Mouse (Mus musculus): ENCODE results near the gene Fras1. TPM values are rescaled to one million over a fixed set of nuclear protein-coding genes. Genes with fewer than 3 reads are reported as not detected.

Gene Fras1
- polyA plus RNA-seq, 1 experiment from 2014 or later, result 71.3 TPM

GRCm38 (mm10) chr5:96620618-96621017 is 246.9 kb downstream of the Fras1 start:
- ATAC-seq (ENCODE audit: low FRiP score, low TSS enrichment), result no peak
- H3K9ac ChIP-seq (ENCODE audit: low read depth, low read length), result no peak overlapping the region
- no peak overlapping the region for H3K4me2 ChIP-seq (replicated peaks; ENCODE audit: low read depth, low read length)
- WGBS, result 93% methylated on average over 5 of the region's 5 CpGs
- no peak overlapping the region for H3K27ac ChIP-seq (ENCODE audit: low read depth, low read length)
- no peak overlapping the region for H3K4me3 ChIP-seq (ENCODE audit: low read length)
- no peaks in the 10 kb centered on the region for H3K9me3 ChIP-seq (ENCODE audit: control insufficient read depth, low read length)
- no peaks in the 10 kb centered on the region for H3K27me3 ChIP-seq (ENCODE audit: control insufficient read depth, insufficient read depth, low read length)
- H3K4me1 ChIP-seq (ENCODE audit: control insufficient read depth, insufficient read depth, low read length), result no peaks in the 10 kb centered on the region
- H3K36me3 ChIP-seq (ENCODE audit: control insufficient read depth, insufficient read depth, low read length), result peaks cover 3% of the 10 kb centered on the region; the same call in 1 of the 2 replicates

DNA sequence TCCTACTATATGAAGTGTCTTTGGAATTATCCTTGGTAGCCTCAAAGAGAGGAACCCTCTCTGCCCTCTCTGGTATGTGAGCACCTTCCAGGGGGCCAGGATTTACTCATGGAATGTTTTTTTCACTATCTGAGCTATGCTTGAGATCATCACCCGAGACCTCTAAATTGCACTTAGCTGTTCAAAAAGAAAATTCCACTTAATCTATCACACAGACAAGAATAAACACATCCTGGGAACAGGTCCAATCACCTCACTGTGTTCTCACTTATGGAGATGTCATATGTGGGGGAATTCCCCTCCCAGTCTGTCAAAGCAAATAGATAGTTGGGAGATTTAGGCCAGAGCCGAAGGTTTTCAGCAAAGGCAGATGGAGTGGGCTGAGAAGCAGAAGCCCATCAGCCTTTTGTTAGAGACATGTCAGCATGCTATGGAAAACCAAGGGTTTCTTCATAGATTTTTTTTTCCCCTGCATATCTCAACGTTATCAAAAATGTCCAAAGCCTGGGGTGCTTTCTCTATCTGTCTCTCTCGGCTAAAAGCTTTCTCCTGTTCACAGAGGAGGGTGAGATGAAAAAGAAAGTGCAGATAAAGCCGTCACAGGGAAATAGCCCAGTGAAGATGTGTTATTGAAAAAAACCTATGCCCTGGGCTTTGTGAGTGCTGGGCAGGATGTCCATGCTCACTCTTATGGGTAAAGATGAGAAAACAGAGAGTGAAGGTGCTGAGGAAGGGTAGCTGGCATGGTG is 249.0 kb downstream of the Fras1 start:
- Histone ChIP-seq H3K9ac (ENCODE audit: low read depth, low read length) (no peak overlapping the region), H3K27ac (ENCODE audit: low read depth, low read length) (no peak overlapping the region), H3K36me3 (ENCODE audit: control insufficient read depth, insufficient read depth, low read length) (peaks cover 3% of the 10 kb centered on the region; the same call in 1 of the 2 replicates), H3K4me1 (ENCODE audit: control insufficient read depth, insufficient read depth, low read length) (no peaks in the 10 kb centered on the region), H3K4me3 (ENCODE audit: low read length) (no peak overlapping the region), H3K4me2 (replicated peaks; ENCODE audit: low read depth, low read length) (no peak overlapping the region), H3K27me3 (ENCODE audit: control insufficient read depth, insufficient read depth, low read length) (no peaks in the 10 kb centered on the region), H3K9me3 (ENCODE audit: control insufficient read depth, low read length) (no peaks in the 10 kb centered on the region)
- no peak for ATAC-seq (ENCODE audit: low FRiP score, low TSS enrichment)
- 72% methylated on average over 5 of the region's 5 CpGs for WGBS

GRCm38 (mm10) chr5:96629851-96630250 is 256.1 kb downstream of the Fras1 start:
- Histone ChIP-seq H3K27ac (ENCODE audit: low read depth, low read length) (no peak overlapping the region), H3K27me3 (ENCODE audit: control insufficient read depth, insufficient read depth, low read length) (no peaks in the 10 kb centered on the region), H3K4me3 (ENCODE audit: low read length) (no peak overlapping the region), H3K4me1 (ENCODE audit: control insufficient read depth, insufficient read depth, low read length) (no peaks in the 10 kb centered on the region), H3K9ac (ENCODE audit: low read depth, low read length) (no peak overlapping the region), H3K9me3 (ENCODE audit: control insufficient read depth, low read length) (no peaks in the 10 kb centered on the region), H3K36me3 (ENCODE audit: control insufficient read depth, insufficient read depth, low read length) (no peaks in the 10 kb centered on the region), H3K4me2 (replicated peaks; ENCODE audit: low read depth, low read length) (no peak overlapping the region)
- WGBS, result 79% methylated on average over 8 of the region's 8 CpGs
- no peak for ATAC-seq (ENCODE audit: low FRiP score, low TSS enrichment)

- Histone ChIP-seq H3K4me1 (ENCODE audit: control insufficient read depth, insufficient read depth, low read length) (no peaks in the 10 kb centered on the region), H3K4me2 (replicated peaks; ENCODE audit: low read depth, low read length) (no peak overlapping the region), H3K9me3 (ENCODE audit: control insufficient read depth, low read length) (no peaks in the 10 kb centered on the region), H3K4me3 (ENCODE audit: low read length) (no peak overlapping the region), H3K36me3 (ENCODE audit: control insufficient read depth, insufficient read depth, low read length) (peaks cover 9% of the 10 kb centered on the region), H3K27ac (ENCODE audit: low read depth, low read length) (no peak overlapping the region), H3K9ac (ENCODE audit: low read depth, low read length) (no peak overlapping the region), H3K27me3 (ENCODE audit: control insufficient read depth, insufficient read depth, low read length) (no peaks in the 10 kb centered on the region)
- WGBS, result 63% methylated on average over 17 of the region's 17 CpGs
- no peak for ATAC-seq (ENCODE audit: low FRiP score, low TSS enrichment)
Measured at GRCm38 (mm10) chr5:96635146-96635862, 261.5 kb downstream of the Fras1 start.

DNA sequence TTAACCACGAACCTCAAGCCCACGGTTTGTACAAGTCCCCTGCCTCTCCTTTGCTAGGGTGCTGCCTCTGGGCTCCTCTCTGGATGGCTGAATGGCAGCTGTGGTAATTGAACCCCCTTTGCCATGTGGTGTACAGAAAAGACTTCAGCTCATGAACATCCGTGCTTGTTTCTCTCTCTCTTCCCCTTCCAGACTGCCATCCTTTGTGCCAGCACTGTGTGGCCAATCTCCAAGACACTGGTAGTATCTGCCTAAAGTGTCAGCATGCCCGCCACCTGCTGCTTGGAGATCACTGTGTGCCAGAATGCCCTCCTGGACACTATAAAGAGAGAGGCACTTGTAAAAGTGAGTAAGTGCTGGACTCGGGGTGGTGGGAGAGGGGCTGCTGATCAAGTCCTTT is 262.1 kb downstream of the Fras1 start:
- Histone ChIP-seq H3K36me3 (ENCODE audit: control insufficient read depth, insufficient read depth, low read length) (peaks cover 9% of the 10 kb centered on the region), H3K9me3 (ENCODE audit: control insufficient read depth, low read length) (no peaks in the 10 kb centered on the region), H3K4me2 (replicated peaks; ENCODE audit: low read depth, low read length) (no peak overlapping the region), H3K27ac (ENCODE audit: low read depth, low read length) (no peak overlapping the region), H3K9ac (ENCODE audit: low read depth, low read length) (no peak overlapping the region), H3K4me3 (ENCODE audit: low read length) (no peak overlapping the region), H3K4me1 (ENCODE audit: control insufficient read depth, insufficient read depth, low read length) (no peaks in the 10 kb centered on the region), H3K27me3 (ENCODE audit: control insufficient read depth, insufficient read depth, low read length) (no peaks in the 10 kb centered on the region)
- 87% methylated on average over 5 of the region's 5 CpGs for WGBS
- ATAC-seq (ENCODE audit: low FRiP score, low TSS enrichment), result no peak

GRCm38 (mm10) chr5:96639213-96639910 is 265.6 kb downstream of the Fras1 start:
- H3K4me1 ChIP-seq (ENCODE audit: control insufficient read depth, insufficient read depth, low read length), result no peaks in the 10 kb centered on the region
- peaks cover 14% of the 10 kb centered on the region for H3K36me3 ChIP-seq (ENCODE audit: control insufficient read depth, insufficient read depth, low read length)
- no peak overlapping the region for H3K4me3 ChIP-seq (ENCODE audit: low read length)
- no peak overlapping the region for H3K9ac ChIP-seq (ENCODE audit: low read depth, low read length)
- no peaks in the 10 kb centered on the region for H3K9me3 ChIP-seq (ENCODE audit: control insufficient read depth, low read length)
- no peak overlapping the region for H3K27ac ChIP-seq (ENCODE audit: low read depth, low read length)
- 86% methylated on average over 6 of the region's 6 CpGs for whole genome bisulfite sequencing
- no peak for ATAC-seq (ENCODE audit: low FRiP score, low TSS enrichment)
- no peak overlapping the region for H3K4me2 ChIP-seq (replicated peaks; ENCODE audit: low read depth, low read length)
- H3K27me3 ChIP-seq (ENCODE audit: control insufficient read depth, insufficient read depth, low read length), result no peaks in the 10 kb centered on the region

DNA sequence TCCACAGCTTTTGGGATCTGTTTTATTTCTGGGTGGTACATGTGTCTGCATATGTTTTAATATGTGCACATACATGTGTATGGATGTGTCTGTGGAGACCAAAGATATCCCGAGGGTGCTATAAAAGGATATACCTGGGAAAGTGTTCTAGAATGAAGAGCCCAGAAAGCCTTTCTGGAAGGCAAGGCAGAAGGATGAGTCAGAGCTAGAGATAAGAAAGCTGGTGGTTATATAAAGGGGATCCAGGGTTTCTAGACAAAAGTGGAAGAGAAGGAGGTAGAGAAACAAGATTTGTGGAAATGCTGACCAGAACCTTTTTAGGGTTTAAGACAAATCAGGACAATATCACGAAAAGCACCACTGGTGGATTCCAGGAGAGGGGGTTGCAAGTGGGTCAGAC is 267.5 kb downstream of the Fras1 start:
- H3K27ac ChIP-seq (ENCODE audit: low read depth, low read length), result no peak overlapping the region
- H3K4me3 ChIP-seq (ENCODE audit: low read length), result no peak overlapping the region
- peaks cover 26% of the 10 kb centered on the region for H3K36me3 ChIP-seq (ENCODE audit: control insufficient read depth, insufficient read depth, low read length)
- no peaks in the 10 kb centered on the region for H3K9me3 ChIP-seq (ENCODE audit: control insufficient read depth, low read length)
- H3K4me1 ChIP-seq (ENCODE audit: control insufficient read depth, insufficient read depth, low read length), result no peaks in the 10 kb centered on the region
- 96% methylated on average over 2 of the region's 2 CpGs for WGBS
- no peak for ATAC-seq (ENCODE audit: low FRiP score, low TSS enrichment)
- no peaks in the 10 kb centered on the region for H3K27me3 ChIP-seq (ENCODE audit: control insufficient read depth, insufficient read depth, low read length)
- H3K9ac ChIP-seq (ENCODE audit: low read depth, low read length), result no peak overlapping the region
- H3K4me2 ChIP-seq (replicated peaks; ENCODE audit: low read depth, low read length), result no peak overlapping the region

GRCm38 (mm10) chr5:96675676-96676075 is 301.9 kb downstream of the Fras1 start:
- H3K4me2 ChIP-seq (replicated peaks; ENCODE audit: low read depth, low read length), result no peak overlapping the region
- H3K4me1 ChIP-seq (ENCODE audit: control insufficient read depth, insufficient read depth, low read length), result no peaks in the 10 kb centered on the region
- H3K9ac ChIP-seq (ENCODE audit: low read depth, low read length), result no peak overlapping the region
- H3K27me3 ChIP-seq (ENCODE audit: control insufficient read depth, insufficient read depth, low read length), result no peaks in the 10 kb centered on the region
- no peak overlapping the region for H3K4me3 ChIP-seq (ENCODE audit: low read length)
- no peaks in the 10 kb centered on the region for H3K9me3 ChIP-seq (ENCODE audit: control insufficient read depth, low read length)
- H3K27ac ChIP-seq (ENCODE audit: low read depth, low read length), result no peak overlapping the region
- 96% methylated on average over 4 of the region's 4 CpGs for WGBS
- H3K36me3 ChIP-seq (ENCODE audit: control insufficient read depth, insufficient read depth, low read length), result peaks cover 8% of the 10 kb centered on the region; the same call in 1 of the 2 replicates
- no peak for ATAC-seq (ENCODE audit: low FRiP score, low TSS enrichment)

DNA sequence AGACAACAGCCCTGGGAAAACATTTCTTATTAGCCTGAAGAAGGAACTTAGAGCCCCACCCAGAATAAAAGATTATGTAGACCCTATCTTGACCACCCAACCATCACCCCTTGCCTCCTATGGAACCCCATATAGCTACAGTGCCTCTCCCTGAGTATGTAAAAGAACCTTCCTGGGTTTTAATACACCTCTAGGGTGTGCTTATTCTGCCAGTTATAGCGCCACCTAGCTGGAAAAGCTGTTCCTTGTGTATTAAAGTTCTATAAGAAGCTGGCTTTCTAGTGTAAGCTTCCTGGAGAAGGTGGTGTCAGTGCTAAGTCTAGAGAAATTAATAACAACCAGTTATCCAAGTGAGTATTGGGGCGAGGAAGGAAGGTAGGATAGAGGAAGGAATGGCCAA is 303.7 kb downstream of the Fras1 start:
- no peaks in the 10 kb centered on the region for H3K9me3 ChIP-seq (ENCODE audit: control insufficient read depth, low read length)
- no peak overlapping the region for H3K4me3 ChIP-seq (ENCODE audit: low read length)
- no peak overlapping the region for H3K9ac ChIP-seq (ENCODE audit: low read depth, low read length)
- H3K4me2 ChIP-seq (replicated peaks; ENCODE audit: low read depth, low read length), result no peak overlapping the region
- no peaks in the 10 kb centered on the region for H3K27me3 ChIP-seq (ENCODE audit: control insufficient read depth, insufficient read depth, low read length)
- no peak overlapping the region for H3K27ac ChIP-seq (ENCODE audit: low read depth, low read length)
- peak; percentile 57; the same call in 1 of the 2 replicates for ATAC-seq (ENCODE audit: low FRiP score, low TSS enrichment)
- peaks cover 10% of the 10 kb centered on the region; the same call in 1 of the 2 replicates for H3K36me3 ChIP-seq (ENCODE audit: control insufficient read depth, insufficient read depth, low read length)
- no peaks in the 10 kb centered on the region for H3K4me1 ChIP-seq (ENCODE audit: control insufficient read depth, insufficient read depth, low read length)
- 44% methylated on average over 2 of the region's 2 CpGs for WGBS
